Mouse (Mus musculus): ENCODE measurements around the gene Sppl3. TPM values are rescaled to one million over a fixed set of nuclear protein-coding genes. Genes with fewer than 3 reads are reported as not detected.
A peak's percentile ranks its signal among the peaks of the same experiment; 100 is the strongest.

The Sppl3 gene
- polyA plus RNA-seq, 1 experiment: 70.2 TPM

DNA sequence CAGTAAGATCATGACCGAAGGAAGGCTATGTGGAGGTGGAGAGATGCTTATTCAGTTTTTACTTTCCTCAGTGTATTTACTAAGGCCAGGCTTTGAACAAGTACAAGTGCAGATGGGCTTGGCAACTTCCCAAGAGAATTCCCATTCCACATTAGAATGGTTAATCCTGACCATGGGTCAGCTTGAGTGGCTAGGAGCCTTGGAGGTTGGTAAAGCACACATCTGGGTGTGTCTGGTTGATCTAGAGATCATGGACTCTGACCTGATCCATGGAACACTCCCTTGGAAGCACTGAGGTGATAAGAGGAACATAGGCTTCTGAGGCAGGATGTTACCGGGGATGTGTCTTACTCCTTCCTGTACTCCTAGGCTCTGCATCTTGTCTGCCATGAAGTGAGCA lies 21.7 kb downstream of the Sppl3 start:
- no peak for DNase-seq (ENCODE audit: extremely low spot score in 1 of 2, low spot score in 1 of 2)

DNA sequence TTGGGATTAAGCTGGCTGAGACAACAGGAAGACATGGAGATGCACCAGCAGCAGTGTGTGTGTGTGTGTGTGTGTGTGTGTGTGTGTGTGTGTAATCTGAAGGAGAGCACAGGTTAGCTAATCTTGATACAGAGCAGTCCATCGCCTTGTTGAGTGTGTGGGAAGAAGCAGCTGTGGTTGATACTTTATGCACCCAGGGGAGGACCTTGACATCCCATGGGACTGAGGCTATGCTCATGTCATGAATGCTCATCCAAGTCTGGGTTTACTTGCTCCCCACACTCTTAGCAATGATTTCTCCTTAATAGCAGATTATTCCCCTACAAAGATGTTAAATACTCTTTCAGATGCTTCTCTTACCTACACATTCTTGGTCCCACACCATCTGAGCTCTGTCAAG lies 24.3 kb downstream of the Sppl3 start:
- no peak for DNase-seq (ENCODE audit: extremely low spot score in 1 of 2, low spot score in 1 of 2)

DNA sequence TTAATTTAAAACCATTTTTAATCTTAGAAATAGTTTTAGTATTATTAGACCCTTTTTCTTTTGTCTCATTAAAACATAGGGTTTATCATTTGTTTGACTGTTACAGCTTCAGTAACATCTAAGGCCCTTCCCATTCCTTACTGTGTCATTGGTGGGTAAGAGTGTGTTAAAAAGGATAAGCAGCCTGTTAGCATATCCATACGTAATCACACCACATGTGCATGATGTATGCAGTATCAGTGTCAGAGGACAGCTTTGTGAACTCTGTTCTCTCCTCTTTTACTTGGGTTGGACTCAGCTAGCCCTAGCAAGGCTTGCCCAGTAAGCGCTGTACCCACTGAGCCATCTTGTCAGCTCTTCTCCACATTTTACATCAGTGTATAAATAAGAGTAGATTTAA lies 26.2 kb downstream of the Sppl3 start:
- DNase-seq (ENCODE audit: extremely low spot score in 1 of 2, low spot score in 1 of 2): no peak

DNA sequence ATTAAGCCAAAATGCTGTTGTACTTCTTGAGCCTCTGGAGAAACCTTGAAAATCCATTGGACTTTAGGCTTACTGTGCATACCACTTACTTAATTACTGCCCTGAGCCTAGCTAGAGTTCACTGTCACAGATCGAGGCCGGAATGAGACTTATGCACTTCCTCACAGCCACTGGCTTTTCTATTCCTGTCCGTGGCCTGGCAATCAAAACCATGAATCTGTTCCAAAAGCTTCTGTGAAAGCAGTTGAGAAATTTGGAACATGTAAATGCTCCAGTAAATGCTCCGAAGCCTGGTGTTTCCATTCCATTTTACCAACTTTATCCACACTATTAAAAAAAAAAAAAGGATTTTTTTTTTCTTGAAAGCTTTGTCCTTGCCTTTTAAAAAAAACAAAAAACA lies 29.8 kb downstream of the Sppl3 start:
- DNase-seq (ENCODE audit: extremely low spot score in 1 of 2, low spot score in 1 of 2): peak in 1 of 2 experiments; percentile 29

DNA sequence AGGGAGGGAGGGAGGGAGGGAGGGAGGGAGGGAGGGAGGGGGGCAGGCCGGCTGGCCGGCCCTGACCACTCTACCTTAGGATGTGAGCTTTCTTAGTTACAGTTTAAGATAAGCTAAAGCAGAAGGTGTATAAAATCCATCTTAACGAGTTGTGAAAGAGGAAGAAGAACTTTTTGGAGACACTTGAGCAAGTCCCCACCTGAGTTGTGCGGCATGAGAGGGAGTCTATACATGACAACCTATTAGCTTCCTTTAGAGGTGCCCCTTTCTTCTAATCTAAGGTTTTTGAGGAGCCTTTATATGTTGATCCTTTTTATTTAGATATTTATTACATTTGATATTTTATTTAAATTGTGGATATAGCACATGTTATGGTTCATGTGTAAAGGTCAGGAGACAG lies 32.7 kb downstream of the Sppl3 start:
- no peak for DNase-seq (ENCODE audit: extremely low spot score in 1 of 2, low spot score in 1 of 2)

DNA sequence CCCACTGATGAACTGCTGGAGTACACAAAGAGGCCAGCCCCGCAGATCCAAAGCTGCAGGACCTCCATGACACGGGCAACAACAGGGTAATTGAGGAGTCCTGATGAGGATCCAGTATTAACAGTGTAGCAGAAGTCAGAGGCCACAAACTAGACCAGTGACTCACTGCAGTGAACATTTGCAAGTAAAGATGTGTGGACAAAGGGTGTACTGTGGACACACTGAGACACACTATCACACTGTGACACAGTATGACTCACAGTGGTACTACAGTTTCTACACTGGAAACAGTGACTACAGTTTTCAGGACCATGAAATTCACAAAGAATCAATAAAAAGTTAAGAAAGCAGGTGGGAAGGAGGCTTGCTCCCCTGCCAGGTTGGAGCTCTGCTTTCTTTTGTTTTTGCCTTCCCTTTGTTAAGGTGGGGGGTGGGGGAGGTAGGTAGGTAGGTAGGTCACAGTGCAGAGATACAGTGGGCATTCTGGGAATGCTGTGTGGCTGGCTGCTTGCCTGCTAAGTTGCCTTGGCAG lies 34.3 kb downstream of the Sppl3 start:
- DNase-seq (ENCODE audit: extremely low spot score in 1 of 2, low spot score in 1 of 2): no peak

DNA sequence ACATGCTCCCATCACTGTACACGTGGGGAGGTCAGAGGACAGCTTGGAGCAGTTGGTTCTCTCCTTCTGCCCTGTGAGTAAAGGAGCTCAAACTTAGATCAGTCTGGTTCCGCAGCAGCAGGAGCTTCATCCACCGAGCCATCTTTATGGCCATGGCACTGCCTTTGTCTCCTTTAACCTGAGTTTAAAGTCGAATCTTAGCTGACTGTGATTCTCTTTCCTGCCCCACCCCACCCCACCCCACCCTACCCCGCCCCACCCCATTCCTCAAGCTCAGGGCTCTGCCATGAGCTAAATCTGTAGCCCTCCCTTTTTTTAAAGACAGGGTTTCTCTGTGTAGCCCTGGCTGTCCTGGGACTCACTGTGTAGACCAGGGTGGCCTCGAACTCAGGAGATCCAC lies 38.8 kb downstream of the Sppl3 start:
- no peak for DNase-seq (ENCODE audit: extremely low spot score in 1 of 2, low spot score in 1 of 2)

DNA sequence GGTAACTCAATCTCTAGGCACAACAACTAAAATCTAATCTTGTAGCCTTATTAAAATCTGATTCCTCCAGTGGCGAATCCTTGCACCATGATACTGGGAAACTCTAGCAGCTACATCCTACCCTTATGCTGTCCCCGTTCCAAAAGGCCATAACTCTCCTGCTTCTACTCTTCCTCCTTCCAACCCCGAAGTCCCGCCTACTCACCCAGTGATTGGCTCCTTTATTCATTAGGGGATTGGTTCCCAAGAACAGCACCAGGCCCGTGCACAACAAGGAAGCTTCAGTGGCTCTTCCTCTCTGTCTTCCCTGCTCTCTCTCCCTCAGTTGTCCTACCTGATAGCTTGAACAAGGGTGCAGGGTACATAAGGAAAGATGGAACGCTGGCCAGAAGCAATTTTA lies 39.8 kb downstream of the Sppl3 start:
- no peak for DNase-seq (ENCODE audit: extremely low spot score in 1 of 2, low spot score in 1 of 2)

DNA sequence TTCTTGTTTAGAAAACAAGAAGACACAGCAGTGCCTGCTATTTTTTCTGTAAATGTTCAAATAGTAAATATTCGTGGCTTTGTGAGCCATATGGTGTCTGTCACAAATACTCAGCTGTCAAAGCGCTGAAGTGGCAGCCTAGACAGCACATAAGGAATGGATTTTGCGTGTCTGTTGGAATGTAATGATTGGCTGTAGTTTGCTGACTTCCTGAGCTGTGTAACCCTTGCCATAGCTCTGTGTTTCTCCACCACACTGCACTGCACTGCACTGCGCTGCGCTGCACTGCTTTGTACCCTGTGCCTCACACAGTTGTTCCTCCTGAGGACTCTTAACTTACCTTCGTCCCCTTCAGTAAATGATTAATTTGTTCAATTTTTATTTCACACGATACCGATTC lies 41.6 kb downstream of the Sppl3 start:
- DNase-seq (ENCODE audit: extremely low spot score in 1 of 2, low spot score in 1 of 2): no peak

DNA sequence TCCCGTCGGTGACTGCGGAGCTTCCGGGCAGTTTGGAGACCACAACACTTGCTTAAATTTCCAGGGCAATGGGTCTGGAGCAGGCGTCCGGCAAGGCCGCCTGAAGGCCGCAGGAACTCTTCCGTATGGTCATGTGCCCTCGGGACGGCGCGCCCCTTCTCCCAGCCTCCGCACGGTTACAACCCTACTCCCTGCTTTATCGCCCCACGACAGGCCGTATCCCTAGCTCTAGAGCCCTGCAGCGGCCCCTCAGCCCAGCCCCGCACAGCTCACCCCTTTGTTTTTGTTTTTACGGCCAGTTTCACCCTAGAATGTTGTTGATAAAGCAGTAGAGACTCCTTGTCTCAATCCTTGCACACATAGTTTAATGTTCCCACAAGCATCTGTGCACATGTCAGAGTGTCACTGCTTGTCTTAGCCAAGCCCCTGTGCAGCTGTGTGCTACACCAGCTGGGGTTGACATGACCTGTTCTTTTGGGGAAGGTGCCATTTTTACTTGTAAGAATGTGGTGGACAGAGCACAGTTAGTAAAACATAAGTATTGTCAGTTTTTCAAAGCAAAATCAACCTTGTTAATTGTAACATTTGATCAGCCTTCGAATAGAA lies 43.0 kb downstream of the Sppl3 start:
- DNase-seq (ENCODE audit: extremely low spot score in 1 of 2, low spot score in 1 of 2): no peak

DNA sequence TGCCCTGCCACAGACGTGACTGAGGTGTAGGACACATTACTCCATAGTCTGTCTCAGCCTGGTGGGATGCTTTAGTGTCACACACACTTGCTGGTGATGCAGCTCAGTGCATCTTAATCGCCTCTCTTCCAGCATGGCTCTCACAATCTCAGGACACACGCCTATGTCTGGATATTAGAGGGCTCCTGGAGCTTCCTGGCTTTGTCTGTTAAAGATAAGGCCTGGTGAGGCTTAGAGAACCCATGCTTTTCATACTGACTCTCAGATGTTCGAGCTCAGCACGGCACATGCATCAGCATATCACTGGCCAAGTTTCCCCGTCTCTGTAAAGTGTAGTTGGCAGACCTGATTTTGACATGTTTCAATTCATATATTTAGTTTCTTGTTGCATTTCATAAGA lies 44.5 kb downstream of the Sppl3 start:
- no peak for DNase-seq (ENCODE audit: extremely low spot score in 1 of 2, low spot score in 1 of 2)

DNA sequence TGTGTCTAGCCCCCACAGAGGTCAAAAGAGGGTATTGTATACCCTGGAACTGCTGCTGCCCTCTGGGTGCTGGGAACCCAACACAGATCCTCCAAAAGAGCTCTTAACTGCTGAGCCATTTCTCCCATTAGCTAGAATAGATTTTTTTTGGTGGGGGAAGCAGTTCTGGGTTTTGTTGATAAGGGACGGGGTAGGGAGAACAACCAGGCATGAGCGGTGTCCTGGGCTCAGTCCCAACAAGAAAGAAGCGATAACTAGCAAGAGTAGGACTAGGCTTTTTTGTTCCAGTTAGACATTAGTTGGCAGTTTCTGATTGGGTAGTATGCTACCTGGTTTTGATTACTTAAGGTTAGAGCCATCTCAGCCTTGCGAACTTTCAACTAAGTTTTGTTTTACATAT lies 46.2 kb downstream of the Sppl3 start:
- DNase-seq (ENCODE audit: extremely low spot score in 1 of 2, low spot score in 1 of 2): no peak

DNA sequence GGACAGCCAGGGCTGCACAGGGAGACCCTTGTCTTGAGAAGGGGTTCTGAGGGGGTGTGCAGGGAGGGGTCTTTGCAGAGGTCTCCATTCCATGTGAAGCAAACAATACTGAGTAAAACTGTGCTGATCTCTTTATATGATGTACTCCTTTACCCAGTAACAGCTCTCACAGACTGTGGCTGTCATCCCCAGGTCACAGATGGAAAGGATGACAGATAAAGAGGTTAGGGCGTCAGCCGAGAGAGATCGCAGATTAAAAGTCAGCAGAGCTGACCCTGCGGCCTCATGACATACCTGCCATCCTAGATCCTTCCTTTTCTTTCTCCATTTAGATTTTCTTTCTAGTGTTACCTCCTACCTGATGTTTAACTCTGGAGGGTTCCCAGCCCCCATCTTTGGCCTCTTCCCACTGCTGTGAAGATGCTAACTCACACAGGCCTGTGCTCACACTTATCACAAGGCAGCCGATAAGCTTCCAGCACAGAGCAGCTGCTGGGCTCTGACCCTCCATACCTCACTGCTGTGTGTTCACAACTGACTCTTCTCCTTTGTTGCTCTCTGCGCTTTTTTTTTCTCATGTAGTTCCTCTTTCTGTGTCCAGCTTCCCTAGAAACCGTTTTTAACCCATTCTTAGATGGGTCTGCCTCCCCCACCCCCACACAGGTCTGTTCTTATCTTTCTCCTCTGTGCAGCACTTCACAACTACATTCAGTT lies 47.8 kb downstream of the Sppl3 start:
- DNase-seq (ENCODE audit: extremely low spot score in 1 of 2, low spot score in 1 of 2): no peak

DNA sequence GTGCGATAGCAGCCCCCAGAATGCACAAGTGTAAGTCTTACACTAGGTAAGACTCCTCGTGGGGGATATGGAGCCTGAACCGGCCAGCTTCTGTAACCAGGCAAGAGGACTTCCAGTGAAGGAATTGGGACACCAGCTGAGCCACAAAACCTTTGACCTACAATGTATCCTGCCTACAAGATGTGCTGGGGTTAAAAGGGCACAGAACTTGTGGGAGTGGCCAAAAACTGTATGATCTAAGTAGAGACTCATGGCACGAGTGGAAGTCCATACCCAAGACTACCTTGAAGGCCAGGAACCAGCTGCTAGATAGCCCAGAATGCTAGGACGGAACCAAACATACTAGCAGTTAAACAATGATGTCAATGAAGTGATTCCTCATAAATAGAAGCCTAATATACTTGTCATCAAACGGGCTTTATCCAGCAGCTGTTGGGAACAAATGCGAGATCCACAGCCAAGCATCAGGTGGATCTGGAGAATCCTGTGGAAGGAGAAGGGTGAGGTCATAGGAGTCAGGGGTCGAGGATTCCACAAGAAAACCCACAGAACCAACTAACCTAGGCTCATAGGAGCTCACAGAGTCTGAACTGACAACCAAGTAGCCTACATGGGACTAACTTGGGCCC lies 49.2 kb downstream of the Sppl3 start:
- DNase-seq (ENCODE audit: extremely low spot score in 1 of 2, low spot score in 1 of 2): no peak

DNA sequence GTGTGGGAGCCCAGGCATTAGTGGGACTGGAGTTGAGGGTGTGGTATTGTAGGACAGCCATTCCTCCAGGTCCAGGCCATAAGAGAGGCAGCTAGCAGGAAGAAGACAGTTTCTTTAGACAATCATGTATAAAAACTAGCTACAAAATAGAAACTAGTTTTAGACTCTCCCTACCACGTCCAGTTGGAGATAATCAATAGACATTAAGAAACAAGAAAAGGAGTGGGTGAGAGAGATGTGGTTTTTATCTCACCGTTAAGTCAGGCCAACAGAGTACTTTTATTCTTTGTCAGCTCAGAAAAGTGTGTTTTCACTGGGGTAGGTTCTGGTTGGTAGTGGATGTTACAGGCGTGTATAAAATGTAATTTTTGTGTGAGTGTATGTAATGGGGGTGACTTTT lies 50.0 kb downstream of the Sppl3 start:
- no peak for DNase-seq (ENCODE audit: extremely low spot score in 1 of 2, low spot score in 1 of 2)

DNA sequence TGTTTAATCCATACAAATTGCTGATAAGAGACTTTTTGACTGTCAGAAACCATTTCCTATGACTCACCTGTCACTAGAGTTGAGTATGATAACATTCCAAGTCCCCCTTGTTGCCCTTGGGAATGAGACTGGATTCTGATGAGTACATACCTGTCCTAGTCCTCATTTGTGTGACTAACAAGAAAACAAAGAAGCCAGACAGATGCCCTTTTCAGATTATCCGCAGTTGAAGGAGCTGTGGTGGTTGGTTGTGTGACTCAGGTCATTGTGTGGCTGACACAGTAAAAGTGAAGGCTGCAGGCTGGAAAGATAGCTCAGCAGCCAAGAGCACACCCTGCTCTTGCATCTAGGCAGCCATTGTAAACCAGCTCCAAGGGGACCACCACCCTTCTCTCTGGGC lies 51.6 kb downstream of the Sppl3 start:
- no peak for DNase-seq (ENCODE audit: extremely low spot score in 1 of 2, low spot score in 1 of 2)

DNA sequence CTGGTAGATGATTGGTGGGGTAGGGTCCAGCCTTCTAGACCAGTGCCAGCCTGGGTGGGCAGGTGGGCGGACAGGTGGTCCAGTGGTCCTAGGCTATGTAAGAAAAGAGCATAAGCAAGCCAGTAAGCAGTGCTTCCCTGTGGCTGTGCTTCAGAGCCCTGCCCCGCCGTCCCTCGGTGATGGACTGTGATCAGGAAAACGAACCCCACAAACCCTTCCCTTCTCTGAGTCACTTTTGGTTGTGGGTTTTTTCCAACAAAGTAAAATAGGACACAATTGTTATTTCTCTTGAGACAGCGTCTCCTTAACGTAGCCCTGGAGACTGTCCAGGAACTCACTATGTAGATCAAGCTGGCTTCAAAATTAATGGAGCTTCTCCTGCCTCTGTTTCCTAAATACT lies 52.5 kb downstream of the Sppl3 start:
- no peak for DNase-seq (ENCODE audit: extremely low spot score in 1 of 2, low spot score in 1 of 2)

DNA sequence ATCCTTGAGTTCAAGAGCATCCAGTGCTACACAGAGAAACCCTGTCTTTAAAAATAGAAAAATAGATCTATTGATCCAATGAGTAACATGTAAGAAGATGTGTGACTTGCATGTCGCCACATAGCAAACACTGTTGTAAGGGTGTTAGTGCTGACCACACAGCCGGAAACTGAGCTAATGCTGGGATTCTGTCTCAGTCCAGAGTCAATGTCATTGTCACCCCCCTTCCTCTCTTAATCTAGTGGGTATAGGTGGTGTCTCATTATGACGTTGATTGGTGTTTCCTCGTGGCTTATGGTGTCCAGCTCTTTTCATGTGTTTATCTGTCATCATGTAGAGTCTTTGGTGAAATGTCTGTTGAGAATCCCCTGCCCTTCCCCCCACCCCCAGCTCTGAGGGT lies 55.3 kb downstream of the Sppl3 start:
- no peak for DNase-seq (ENCODE audit: extremely low spot score in 1 of 2, low spot score in 1 of 2)

DNA sequence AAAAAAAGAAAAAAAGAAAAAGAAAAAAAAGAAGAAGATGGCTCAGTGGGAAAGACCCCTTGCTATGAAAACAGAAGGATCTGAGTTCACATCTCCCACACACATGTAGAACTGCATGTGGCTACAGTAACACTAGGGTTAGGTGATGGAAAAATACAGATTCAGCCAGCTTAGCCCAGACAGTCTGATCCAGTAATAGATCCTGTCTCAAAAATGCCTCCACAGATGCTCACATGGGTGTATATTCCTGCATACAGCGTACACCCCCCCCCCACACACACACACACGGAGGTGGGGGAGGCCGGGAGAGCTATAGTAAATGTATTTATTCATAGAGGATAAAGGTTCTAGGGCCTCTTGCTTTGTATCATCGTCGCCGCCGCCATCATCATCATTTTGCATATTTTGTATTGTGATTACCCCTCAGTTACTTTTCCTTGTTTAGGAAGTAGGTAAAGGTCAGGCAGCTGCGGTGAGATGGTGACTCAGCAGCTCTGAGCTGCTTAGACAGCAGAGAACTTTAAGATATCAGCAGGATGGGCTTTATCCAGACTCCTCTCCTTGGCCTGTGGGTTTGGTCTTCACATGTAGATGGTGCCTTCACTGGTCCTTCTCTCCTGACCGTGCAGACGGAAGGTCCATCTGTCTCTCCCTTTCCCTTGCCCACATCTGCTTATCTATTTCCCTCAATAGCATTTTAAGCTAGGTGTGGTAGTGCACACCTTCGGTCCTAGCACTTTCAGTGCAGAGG lies 57.9 kb downstream of the Sppl3 start:
- DNase-seq (ENCODE audit: extremely low spot score in 1 of 2, low spot score in 1 of 2): peak in 1 of 2 experiments; percentile 20

DNA sequence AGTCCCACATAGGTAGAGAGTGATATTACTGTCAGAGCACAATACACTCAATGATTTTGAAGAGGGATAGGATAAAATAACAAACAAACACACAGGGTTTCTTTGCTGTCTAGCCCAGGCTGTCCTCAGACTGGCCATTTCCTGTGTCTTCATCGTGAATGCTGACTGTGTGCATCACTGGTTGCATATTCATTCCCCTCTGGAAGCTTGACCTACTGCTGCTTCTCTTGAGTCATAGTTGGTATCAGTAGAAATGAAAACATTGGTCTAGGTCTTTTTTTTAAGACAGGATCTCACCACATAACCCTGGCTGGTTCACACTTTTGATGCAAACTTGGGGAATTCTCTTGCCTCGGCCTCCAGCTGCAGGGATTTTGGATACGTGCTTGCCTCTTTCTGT lies 58.7 kb downstream of the Sppl3 start:
- DNase-seq (ENCODE audit: extremely low spot score in 1 of 2, low spot score in 1 of 2): no peak

DNA sequence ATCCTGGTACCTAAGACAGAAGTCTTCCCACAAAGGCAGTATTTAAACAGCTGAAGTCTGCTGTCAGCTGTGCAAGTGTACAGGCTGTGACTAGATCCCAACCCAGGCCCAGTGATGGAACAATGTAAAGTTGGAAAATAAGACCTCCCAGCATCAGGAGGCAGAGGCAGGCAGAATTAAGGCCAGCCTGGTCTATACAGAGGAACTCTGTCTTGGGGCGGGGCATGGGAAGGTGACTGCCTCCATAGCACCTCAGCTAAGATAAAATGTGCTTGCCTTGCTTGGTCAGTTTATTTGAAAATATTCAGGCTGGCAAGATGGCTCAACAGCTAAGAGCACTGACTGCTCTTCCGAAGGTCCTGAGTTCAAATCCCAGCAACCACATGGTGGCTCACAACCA lies 59.5 kb downstream of the Sppl3 start:
- no peak for DNase-seq (ENCODE audit: extremely low spot score in 1 of 2, low spot score in 1 of 2)

All from frontal cortex, adult 2 months (tissue).